Mouse (Mus musculus) lung, postnatal 0 days (tissue): ENCODE measurements around the gene Stx17.

Experiments used
- CTCF ChIP-seq: IDR thresholded peaks from 2 replicates; pipeline ENCODE4 v1.5.1; 2016; ENCODE audit warnings: antibody characterized with exemption, mild to moderate bottlenecking
- EP300 ChIP-seq: IDR thresholded peaks from 2 replicates; pipeline ENCODE4 v1.6.1; 2016; ENCODE audit warnings: antibody characterized with exemption, mild to moderate bottlenecking, control low read depth

GRCm38 (mm10) chr4:48093221-48093620, 31.5 kb upstream of the Stx17 start:
- TF ChIP-seq EP300 (no peak), CTCF (no peak)
